Mouse (Mus musculus) CH12.LX (cell line): Measurements from ENCODE around the gene Iqca. TPM values are rescaled to one million over a fixed set of nuclear protein-coding genes. Genes with fewer than 3 reads are reported as not detected.

Source experiments
- DNase-seq: peaks from one replicate; pipeline ENCODE4 v3.0.0-alpha.2; 2013; ENCODE audit errors: extremely low read depth
- H3K27ac ChIP-seq: 2 replicates; pipeline ENCODE4 v1.5.1; 2012; ENCODE audit warnings: low read depth, mild to moderate bottlenecking, control low read depth, moderate library complexity; ENCODE audit not compliant: insufficient read depth
- H3K27me3 ChIP-seq: replicated peaks from 2 replicates; pipeline ENCODE3; 2012; ENCODE audit warnings: inconsistent platforms
- H3K36me3 ChIP-seq, 2 experiments: replicated peaks in 1 of 2; 2 replicates each; pipeline versions ENCODE3 to v1.6.1; 2012; ENCODE audit warnings: inconsistent platforms in 1 of 2, low read length in 1 of 2, mild to moderate bottlenecking in 1 of 2, mixed read lengths in 1 of 2, moderate library complexity in 1 of 2; ENCODE audit not compliant: control insufficient read depth in 1 of 2, insufficient read depth in 1 of 2
- H3K4me1 ChIP-seq, 2 experiments: 2 replicates each; pipeline ENCODE4 v1.6.1; 2012; ENCODE audit warnings: inconsistent platforms in 1 of 2, moderate library complexity in 1 of 2; ENCODE audit not compliant: insufficient read depth in 2 of 2, control insufficient read depth in 1 of 2
- H3K4me2 ChIP-seq: 2 replicates; pipeline ENCODE4 v1.6.1; 2012; ENCODE audit warnings: low read depth, mild to moderate bottlenecking, control low read depth; ENCODE audit not compliant: poor library complexity, insufficient read depth, severe bottlenecking
- H3K4me3 ChIP-seq, 3 experiments: fragments of 150-350 bp in 1 of 3; sonication (generic) in 1 of 3; replicated peaks in 1 of 3; 2 replicates each; pipeline versions ENCODE3 to v1.5.1; 2011 to 2012; ENCODE audit warnings: low read depth in 2 of 3, low read length in 2 of 3, mild to moderate bottlenecking in 2 of 3, moderate library complexity in 2 of 3, control low read depth in 1 of 3, improper control_type of control experiment in 1 of 3, inconsistent platforms in 1 of 3, mixed read lengths in 1 of 3; ENCODE audit not compliant: poor library complexity in 1 of 3
- H3K79me2 ChIP-seq: replicated peaks from 2 replicates; pipeline ENCODE4 v1.6.1; 2012; ENCODE audit warnings: mild to moderate bottlenecking, moderate library complexity; ENCODE audit not compliant: control insufficient read depth, poor library complexity, insufficient read depth, severe bottlenecking; ENCODE audit errors: extremely low read depth
- H3K9ac ChIP-seq: 2 replicates; pipeline ENCODE4 v1.6.1; 2012; ENCODE audit warnings: low read depth, mild to moderate bottlenecking, control low read depth, moderate library complexity; ENCODE audit not compliant: insufficient read depth
- H3K9me3 ChIP-seq: replicated peaks from 2 replicates; pipeline ENCODE3; 2012; ENCODE audit warnings: low read length, inconsistent platforms, mixed read lengths
- BHLHE40 ChIP-seq: IDR thresholded peaks from 2 replicates; pipeline ENCODE4 v1.6.1; 2011; ENCODE audit warnings: mild to moderate bottlenecking, low read depth, low read length, improper control_type of control experiment
- CHD1 ChIP-seq: IDR thresholded peaks from 2 replicates; pipeline ENCODE4 v1.6.1; 2012; ENCODE audit warnings: low read depth, low read length, improper control_type of control experiment, inconsistent platforms
- CHD2 ChIP-seq: IDR thresholded peaks from 2 replicates; pipeline ENCODE4 v1.6.1; 2011; ENCODE audit warnings: low read length, improper control_type of control experiment
- CTCF ChIP-seq, 2 experiments: IDR thresholded peaks in 1 of 2; conservative IDR thresholded peaks in 1 of 2; 2 replicates each; pipeline ENCODE4 v1.5.1; 2011 to 2012; ENCODE audit warnings: low read depth in 2 of 2, low read length in 2 of 2, improper control_type of control experiment in 1 of 2, inconsistent platforms in 1 of 2, mild to moderate bottlenecking in 1 of 2, moderate library complexity in 1 of 2
- E2F4 ChIP-seq: IDR thresholded peaks from 2 replicates; pipeline ENCODE4 v1.6.1; 2011; ENCODE audit warnings: low read depth, low read length, improper control_type of control experiment; ENCODE audit not compliant: insufficient replicate concordance
- ELF1 ChIP-seq: IDR thresholded peaks from 2 replicates; pipeline ENCODE4 v1.6.1; 2014; ENCODE audit warnings: low read depth, mild to moderate bottlenecking, inconsistent platforms, low read length, improper control_type of control experiment
- EP300 ChIP-seq: IDR thresholded peaks from 2 replicates; pipeline ENCODE4 v1.6.1; 2011; ENCODE audit warnings: low read length, improper control_type of control experiment
- ETS1 ChIP-seq: conservative IDR thresholded peaks from 2 replicates; pipeline ENCODE4 v1.6.1; 2012; ENCODE audit warnings: low read depth, mild to moderate bottlenecking, inconsistent platforms, low read length, improper control_type of control experiment, moderate library complexity
- GABPA ChIP-seq: IDR thresholded peaks from 2 replicates; pipeline ENCODE4 v1.6.1; 2012; ENCODE audit warnings: low read depth, low read length, improper control_type of control experiment, inconsistent platforms; ENCODE audit not compliant: insufficient replicate concordance
- HCFC1 ChIP-seq: IDR thresholded peaks from 2 replicates; pipeline ENCODE4 v1.6.1; 2012; ENCODE audit warnings: low read depth, mild to moderate bottlenecking, inconsistent platforms, low read length, improper control_type of control experiment
- IRF4 ChIP-seq: IDR thresholded peaks from 2 replicates; pipeline ENCODE4 v1.6.1; 2014; ENCODE audit warnings: low read depth, mild to moderate bottlenecking, inconsistent platforms, low read length, improper control_type of control experiment
- JUN ChIP-seq: IDR thresholded peaks from 2 replicates; pipeline ENCODE4 v1.6.1; 2011; ENCODE audit warnings: low read depth, mild to moderate bottlenecking, low read length, improper control_type of control experiment, moderate library complexity; ENCODE audit not compliant: insufficient read depth
- JUND ChIP-seq: conservative IDR thresholded peaks from 2 replicates; pipeline ENCODE4 v1.6.1; 2011; ENCODE audit warnings: low read depth, low read length, improper control_type of control experiment
- KAT2A ChIP-seq: IDR thresholded peaks from 2 replicates; pipeline ENCODE4 v1.6.1; 2012; ENCODE audit warnings: low read length, improper control_type of control experiment, inconsistent platforms; ENCODE audit not compliant: insufficient replicate concordance
- MAFK ChIP-seq: IDR thresholded peaks from 2 replicates; pipeline ENCODE4 v1.6.1; 2011; ENCODE audit warnings: low read length, improper control_type of control experiment; ENCODE audit not compliant: insufficient replicate concordance
- MAX ChIP-seq: IDR thresholded peaks from 2 replicates; pipeline ENCODE4 v1.6.1; 2011; ENCODE audit warnings: low read length, improper control_type of control experiment
- MAZ ChIP-seq: IDR thresholded peaks from 2 replicates; pipeline ENCODE4 v1.6.1; 2012; ENCODE audit warnings: low read depth, mild to moderate bottlenecking, inconsistent platforms, low read length, improper control_type of control experiment, moderate library complexity
- MEF2A ChIP-seq: IDR thresholded peaks from 2 replicates; pipeline ENCODE4 v1.6.1; 2014; ENCODE audit warnings: low read depth, mild to moderate bottlenecking, inconsistent platforms, low read length, improper control_type of control experiment, borderline replicate concordance
- MXI1 ChIP-seq: IDR thresholded peaks from 2 replicates; pipeline ENCODE4 v1.6.1; 2011; ENCODE audit warnings: mild to moderate bottlenecking, low read depth, low read length, improper control_type of control experiment
- MYC ChIP-seq: IDR thresholded peaks from 2 replicates; pipeline ENCODE4 v1.6.1; 2011; ENCODE audit warnings: low read depth, mild to moderate bottlenecking, improper control_type of control experiment, low read length
- NELFE ChIP-seq: IDR thresholded peaks from 2 replicates; pipeline ENCODE4 v1.6.1; 2011; ENCODE audit warnings: low read depth, low read length, improper control_type of control experiment
- NRF1 ChIP-seq: IDR thresholded peaks from 2 replicates; pipeline ENCODE4 v1.6.1; 2014; ENCODE audit warnings: low read depth, mild to moderate bottlenecking, inconsistent platforms, low read length, improper control_type of control experiment, moderate library complexity
- PAX5 ChIP-seq: IDR thresholded peaks from 2 replicates; pipeline ENCODE4 v1.6.1; 2012; ENCODE audit warnings: low read length, inconsistent platforms, mixed read lengths
- POLR2A ChIP-seq: IDR thresholded peaks from 2 replicates; pipeline ENCODE4 v1.6.1; 2011; ENCODE audit warnings: low read depth, mild to moderate bottlenecking, improper control_type of control experiment, low read length
- POLR2AphosphoS2 ChIP-seq: IDR thresholded peaks from 2 replicates; pipeline ENCODE4 v1.6.1; 2011; ENCODE audit warnings: low read depth, low read length, improper control_type of control experiment
- RAD21 ChIP-seq: IDR thresholded peaks from 2 replicates; pipeline ENCODE4 v1.6.1; 2011; ENCODE audit warnings: low read depth, mild to moderate bottlenecking, low read length, improper control_type of control experiment, moderate library complexity
- RCOR1 ChIP-seq: conservative IDR thresholded peaks from 2 replicates; pipeline ENCODE4 v1.6.1; 2012; ENCODE audit warnings: low read depth, mild to moderate bottlenecking, inconsistent platforms, low read length, improper control_type of control experiment
- SIN3A ChIP-seq: IDR thresholded peaks from 2 replicates; pipeline ENCODE4 v1.6.1; 2012; ENCODE audit warnings: low read length, improper control_type of control experiment, inconsistent platforms
- SMC3 ChIP-seq: IDR thresholded peaks from 2 replicates; pipeline ENCODE4 v1.6.1; 2011; ENCODE audit warnings: low read depth, low read length, improper control_type of control experiment
- TBP ChIP-seq: conservative IDR thresholded peaks from 2 replicates; pipeline ENCODE4 v1.6.1; 2011; ENCODE audit warnings: low read depth, low read length, improper control_type of control experiment
- TCF12 ChIP-seq: IDR thresholded peaks from 2 replicates; pipeline ENCODE4 v1.6.1; 2014; ENCODE audit warnings: low read depth, mild to moderate bottlenecking, inconsistent platforms, low read length, improper control_type of control experiment
- UBTF ChIP-seq: IDR thresholded peaks from 2 replicates; pipeline ENCODE4 v1.6.1; 2012; ENCODE audit warnings: low read depth, mild to moderate bottlenecking, inconsistent platforms, low read length, improper control_type of control experiment, moderate library complexity
- USF1 ChIP-seq: IDR thresholded peaks from 2 replicates; pipeline ENCODE4 v1.6.1; 2014; ENCODE audit warnings: low read depth, mild to moderate bottlenecking, inconsistent platforms, low read length, improper control_type of control experiment
- USF2 ChIP-seq: conservative IDR thresholded peaks from 2 replicates; pipeline ENCODE4 v1.6.1; 2011; ENCODE audit warnings: low read depth, low read length, improper control_type of control experiment
- ZC3H11A ChIP-seq: IDR thresholded peaks from 2 replicates; pipeline ENCODE4 v1.6.1; 2012; ENCODE audit warnings: low read depth, mild to moderate bottlenecking, inconsistent platforms, low read length, improper control_type of control experiment
- ZKSCAN1 ChIP-seq: IDR thresholded peaks from 2 replicates; pipeline ENCODE4 v1.6.1; 2012; ENCODE audit warnings: low read depth, inconsistent platforms, low read length, improper control_type of control experiment, borderline replicate concordance
- ZMIZ1 ChIP-seq: IDR thresholded peaks from 2 replicates; pipeline ENCODE4 v1.6.1; 2012; ENCODE audit warnings: low read depth, mild to moderate bottlenecking, inconsistent platforms, low read length, improper control_type of control experiment
- ZNF384 ChIP-seq: IDR thresholded peaks from 2 replicates; pipeline ENCODE4 v1.6.1; 2012; ENCODE audit warnings: low read depth, low read length, improper control_type of control experiment, inconsistent platforms
- dilution Hi-C: fragments of 300-500 bp; cut with MboI; formaldehyde crosslinking; loops from 2 replicates; pipeline ENCODE4 v1.14.3; 2020; ENCODE audit warnings: low sequenced_read_pairs; ENCODE audit not compliant: extremely low pct_unique_long_range_greater_than_20kb, extremely low pct_ligation_motif_present
- in situ Hi-C: fragments of 300-500 bp; cut with MboI; formaldehyde crosslinking; loops from 3 replicates; pipeline ENCODE4 v1.14.3; 2019; ENCODE audit warnings: low sequenced_read_pairs, low pct_ligation_motif_present, low pct_unique_long_range_greater_than_20kb, mixed read lengths
- polyA plus RNA-seq: library from polyadenylated mRNA; unstranded; fragments of >175 nt; gene quantifications from 2 replicates; pipeline ENCODE4 v1.2.1, GENCODE M21; 2012; ENCODE audit warnings: low read depth; ENCODE audit not compliant: insufficient read length
- total RNA-seq, 2 experiments: library from RNA; depleted of rRNA; stranded (reverse); fragments of 300-350 nt in 1 of 2; fragments of >200 nt in 1 of 2; gene quantifications; 2 replicates each; pipeline ENCODE4 v1.2.3; 2012 to 2014

The Iqca gene
- total and polyA plus RNA-seq, 3 experiments = 0.19 TPM; not detected in 2

DNA sequence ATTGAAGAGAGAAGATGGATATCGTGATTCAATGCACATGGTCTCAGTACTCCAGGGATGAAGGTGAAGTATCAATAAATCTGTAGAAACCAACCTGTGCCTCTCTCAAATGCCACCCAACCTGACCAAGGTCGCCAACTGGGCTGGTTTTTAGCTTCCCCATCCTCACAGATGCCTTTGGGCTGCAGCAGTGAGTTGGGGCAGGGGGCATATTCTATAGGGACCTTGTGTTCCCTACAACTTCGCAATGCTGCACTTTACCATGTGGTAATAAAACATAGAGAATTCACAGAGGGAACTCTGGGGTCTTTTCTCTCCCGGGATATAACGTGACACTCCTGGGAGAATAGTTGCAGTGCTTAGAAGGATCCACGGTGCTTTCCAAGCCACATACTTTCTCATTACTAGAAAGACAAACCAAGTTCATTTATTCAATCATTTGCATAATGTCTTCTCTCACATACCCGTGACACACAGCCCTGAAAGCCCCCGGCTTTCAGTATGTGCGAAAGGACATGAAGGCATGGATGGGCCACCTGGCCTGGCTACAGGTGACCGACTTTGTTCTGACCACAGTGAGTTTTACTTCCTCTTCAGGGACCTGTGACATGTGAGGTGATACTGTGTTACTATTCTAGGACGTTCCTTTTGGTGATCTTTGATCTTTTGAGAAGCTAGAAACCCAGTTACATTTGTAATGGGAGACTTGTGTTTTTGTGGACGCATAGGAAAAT is 27.9 kb upstream of the Iqca start:
- peak overlapping the region in 2 of 3 experiments; percentile 13 to 24 for H3K4me3 ChIP-seq
- H3K27ac ChIP-seq = peak overlapping the region; percentile 57; the same call in 1 of the 2 replicates
- H3K9me3 ChIP-seq = no peaks in the 10 kb centered on the region
- H3K27me3 ChIP-seq = no peaks in the 10 kb centered on the region
- peak overlapping the region; percentile 85 for H3K4me2 ChIP-seq
- no peaks in the 10 kb centered on the region for H3K36me3 ChIP-seq
- dilution Hi-C loops = no loop called here
- peak; percentile 98 for DNase-seq
- no peak for TF ChIP-seq NRF1
- TF ChIP-seq ZMIZ1 = no peak
- TF ChIP-seq ZNF384 = peak; percentile 69
- TF ChIP-seq GABPA = no peak
- peak; percentile 49 for TF ChIP-seq MAX
- TF ChIP-seq IRF4 = peak; percentile 97
- TF ChIP-seq ETS1 = peak; percentile 97
- TF ChIP-seq E2F4 = no peak
- TF ChIP-seq MAFK = peak; percentile 83; the same call in 1 of the 2 replicates
- no peak for TF ChIP-seq USF2
- peak; percentile 99 for TF ChIP-seq BHLHE40
- TF ChIP-seq NELFE = 0 out of 2 replicates have a peak, but pooled peaks have one; percentile 6
- no peak for TF ChIP-seq PAX5
- TF ChIP-seq MYC = peak; percentile 94
- peak; percentile 82 for TF ChIP-seq CHD2
- no peak for TF ChIP-seq ZKSCAN1
- no peak for TF ChIP-seq POLR2AphosphoS2
- no peak; the same call in 1 of the 2 replicates for TF ChIP-seq RAD21
- TF ChIP-seq UBTF = no peak
- peak; percentile 62 for TF ChIP-seq MAZ
- no peak for TF ChIP-seq ZC3H11A
- 0 out of 2 replicates have a peak, but pooled peaks have one; percentile 44 for TF ChIP-seq MXI1
- TF ChIP-seq JUN = peak; percentile 75; the same call in 1 of the 2 replicates
- peak; percentile 82 for TF ChIP-seq JUND
- TF ChIP-seq EP300 = peak; percentile 98
- TF ChIP-seq SMC3 = no peak
- TF ChIP-seq HCFC1 = no peak; the same call in 1 of the 2 replicates
- no peak for TF ChIP-seq CHD1
- no peak; the same call in 1 of the 2 replicates for TF ChIP-seq ELF1
- no peak for TF ChIP-seq KAT2A
- TF ChIP-seq SIN3A = peak; percentile 75
- peak; percentile 94 for TF ChIP-seq RCOR1
- TF ChIP-seq POLR2A = no peak
- TF ChIP-seq USF1 = no peak; the same call in 1 of the 2 replicates
- TF ChIP-seq TBP = no peak
- no peak for TF ChIP-seq CTCF (conservative IDR thresholded peaks at IDR 0.05 in 1 of 2, IDR thresholded peaks at IDR 0.05 in 1 of 2; ENCODE audit: low read depth in 2 of 2, low read length in 2 of 2)
- peak; percentile 99 for TF ChIP-seq TCF12
- peak; percentile 99 for TF ChIP-seq MEF2A
- in situ Hi-C loops = no loop called here
- H3K4me1 ChIP-seq = peaks cover 25 to 73% of the 10 kb centered on the region in 2 experiments
- no peaks in the 10 kb centered on the region for H3K79me2 ChIP-seq
- no peak overlapping the region for H3K9ac ChIP-seq
